Mouse (Mus musculus): Measurements from ENCODE around the gene Gm3453.
A peak's percentile ranks its signal among the peaks of the same experiment; 100 is the strongest.
"Not testable (repeated sequence)": the region's sequence is repeated elsewhere in the genome, so short reads cannot be mapped to it uniquely, and the experiment has no call there.

Gene Gm3453

DNA sequence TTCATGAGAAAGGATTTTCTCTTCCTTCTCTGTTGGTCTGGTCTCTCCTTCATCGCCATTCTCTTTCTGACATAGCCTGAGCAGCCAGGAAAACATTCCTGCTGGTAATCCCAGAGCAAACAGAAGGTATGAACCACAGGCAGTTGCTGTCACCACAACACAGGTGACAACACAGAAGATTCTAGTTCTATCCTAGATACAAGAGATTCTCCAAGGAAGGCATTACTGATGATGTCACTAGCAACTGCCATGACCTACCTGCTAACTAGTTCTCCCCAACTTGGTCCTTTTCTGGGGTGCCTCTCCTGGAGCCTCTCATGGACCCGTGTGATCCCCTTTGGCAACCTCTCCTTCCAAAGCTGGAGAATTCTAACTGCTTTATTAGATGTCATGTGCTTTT, at the start of gene Gm3453:
Gene Gm3453 (minus strand): TSS at position 101 of the 400 bp plus-strand sequence.
- DNase-seq (ENCODE audit: low spot score) = not testable (repeated sequence)

- DNase-seq (ENCODE audit: low spot score) = not testable (repeated sequence)
Observed at GRCm38 (mm10) chr14:5987136-5987535, 8.2 kb upstream of the Gm3453 start.

DNA sequence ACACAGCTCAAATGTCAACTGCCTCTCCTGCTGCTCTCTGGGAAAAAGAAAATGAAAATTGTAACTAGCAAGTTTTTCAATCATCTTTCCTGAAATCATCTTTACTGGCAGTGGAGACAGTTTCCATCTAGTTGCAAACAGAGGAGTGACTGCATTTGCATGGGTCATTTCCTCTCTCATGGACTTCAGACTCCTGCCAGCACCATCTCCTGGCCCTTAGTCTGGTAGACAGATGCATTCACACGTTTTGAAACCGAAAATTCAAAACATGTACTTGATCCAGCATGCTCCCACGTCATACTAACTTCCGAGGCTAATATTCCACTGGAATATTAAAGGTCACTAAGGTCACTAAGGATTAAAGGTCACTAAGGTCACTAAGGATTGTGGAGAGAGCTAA, 16.5 kb downstream of the Gm3453 start:
- not testable (repeated sequence) for DNase-seq (ENCODE audit: low spot score)

GRCm38 (mm10) chr14:5961635-5962034, 17.3 kb downstream of the Gm3453 start, which contains the start of gene Gm3248:
Gene Gm3248 (minus strand): TSS chr14:5961745.
- peak; percentile 14 for DNase-seq (ENCODE audit: low spot score)

- not testable (repeated sequence) for DNase-seq (ENCODE audit: low spot score)
Observed at GRCm38 (mm10) chr14:5961102-5961501, 17.8 kb downstream of the Gm3453 start.

DNA sequence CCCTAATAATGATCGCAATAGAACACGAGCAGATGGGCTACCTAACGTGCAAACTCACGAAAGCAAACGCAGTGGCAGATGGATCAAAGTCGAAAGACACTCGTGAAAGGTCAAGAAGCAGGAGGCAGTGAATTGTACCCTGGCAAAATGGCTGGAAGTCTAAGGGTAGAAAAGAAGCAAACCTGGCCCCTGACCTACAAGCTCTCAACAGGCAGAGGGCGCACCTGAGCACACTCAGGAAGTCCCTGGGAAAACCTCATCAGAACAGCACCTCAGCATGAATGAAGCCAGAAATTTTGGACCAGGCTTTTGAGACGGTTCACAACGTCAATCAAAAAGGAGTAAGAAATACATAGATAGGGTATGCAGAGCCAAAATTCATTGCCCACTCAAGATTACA, 18.5 kb downstream of the Gm3453 start:
- peak; percentile 17 for DNase-seq (ENCODE audit: low spot score)

GRCm38 (mm10) chr14:5923276-5923675, 55.7 kb downstream of the Gm3453 start:
- DNase-seq (ENCODE audit: low spot score) = not testable (repeated sequence)

Data from layer of hippocampus, adult 11-12 months (tissue).